Mouse (Mus musculus): Measurements from ENCODE around the gene Acacb.

The Acacb gene

DNA sequence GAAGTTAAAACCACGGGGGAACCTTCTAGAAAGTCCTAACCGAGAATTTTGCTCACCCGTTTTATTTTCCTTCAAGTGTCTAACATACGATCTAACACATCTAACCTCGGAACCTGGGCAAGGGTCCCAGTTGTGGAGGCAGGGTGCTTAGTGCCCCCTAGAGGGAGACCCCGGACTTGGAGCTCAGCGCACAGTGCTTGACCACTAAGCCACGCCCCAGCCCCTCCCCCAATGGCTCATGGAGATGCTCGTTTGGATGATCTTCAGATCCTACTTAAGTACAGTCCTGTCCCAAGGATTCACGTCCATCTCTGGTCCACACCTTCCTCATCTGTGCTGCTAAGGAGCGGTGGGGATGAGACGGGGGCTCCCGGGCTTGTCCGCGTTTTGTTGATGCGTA lies 28.3 kb downstream of the Acacb start:
- no peak for DNase-seq (ENCODE audit: low read depth in 2 of 2, low spot score in 2 of 2)

DNA sequence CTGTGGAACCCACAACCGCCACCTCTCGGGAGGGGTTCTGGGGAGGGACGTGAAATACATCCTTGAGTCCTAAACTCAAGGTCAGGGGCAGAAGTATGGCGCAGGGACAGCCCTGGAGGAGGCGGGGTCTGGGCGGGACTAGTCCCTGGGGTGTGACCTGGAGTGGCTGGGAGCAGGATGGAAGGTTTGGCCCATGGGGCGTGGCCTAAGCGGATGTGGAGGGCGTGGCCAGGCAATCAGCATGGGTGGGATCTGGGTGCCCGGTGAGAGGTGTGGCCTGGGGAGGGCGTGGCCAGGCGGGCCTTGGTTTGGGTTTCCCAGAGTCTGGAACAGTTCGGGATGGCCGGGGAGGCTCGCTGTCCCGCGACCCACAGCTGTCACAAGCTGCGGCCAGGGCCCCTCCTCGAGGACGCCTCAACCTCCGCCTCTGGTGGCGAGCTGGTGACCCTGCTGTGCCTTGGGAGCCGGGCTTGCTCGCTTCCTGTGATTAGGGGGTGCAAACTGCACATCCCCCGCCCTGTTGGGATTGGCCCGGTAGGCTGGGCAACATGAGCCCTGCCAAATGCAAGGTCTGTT lies 29.3 kb downstream of the Acacb start:
- peak in 1 of 2 experiments; percentile 23 for DNase-seq (ENCODE audit: low read depth in 2 of 2, low spot score in 2 of 2)

DNA sequence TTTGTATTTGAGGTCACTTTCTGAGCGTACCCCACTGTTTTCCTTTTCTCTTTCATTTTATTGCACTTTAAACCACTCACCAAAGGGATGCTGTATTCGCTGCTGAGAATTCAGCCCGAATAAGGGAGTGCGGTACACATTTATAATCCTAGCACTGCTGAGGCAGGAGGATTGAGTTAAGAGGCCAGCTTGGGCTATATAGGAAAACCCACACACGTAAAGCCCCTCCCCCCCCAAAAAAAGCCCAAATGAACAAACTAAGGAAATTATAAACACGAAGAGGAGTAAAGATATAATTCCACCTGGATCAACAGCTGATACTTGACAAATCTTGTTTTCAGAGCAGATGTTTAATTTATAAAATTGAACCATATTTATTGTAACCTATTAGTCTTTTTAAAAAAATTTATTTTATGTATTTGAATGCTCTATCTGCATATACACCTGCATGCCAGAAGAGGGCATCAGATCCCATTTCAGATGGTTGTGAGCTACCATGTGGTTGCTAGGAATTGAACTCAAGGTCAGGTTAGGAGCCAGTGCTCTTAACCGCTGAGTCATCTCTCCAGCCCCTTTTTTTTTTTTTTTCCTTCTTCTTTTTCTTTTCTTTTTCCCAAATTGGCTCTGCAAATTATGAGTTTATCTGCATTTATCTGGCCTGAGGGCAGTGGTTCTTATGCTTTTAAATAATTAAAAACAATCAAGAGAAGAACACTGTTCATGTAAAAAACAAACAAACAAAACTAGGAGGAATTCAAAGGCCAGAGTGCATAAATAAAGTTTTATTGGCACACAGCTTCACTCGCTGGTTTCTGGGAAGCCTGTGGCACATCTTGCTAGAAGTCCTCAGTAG lies 30.4 kb downstream of the Acacb start:
- no peak for DNase-seq (ENCODE audit: low read depth in 2 of 2, low spot score in 2 of 2)

DNA sequence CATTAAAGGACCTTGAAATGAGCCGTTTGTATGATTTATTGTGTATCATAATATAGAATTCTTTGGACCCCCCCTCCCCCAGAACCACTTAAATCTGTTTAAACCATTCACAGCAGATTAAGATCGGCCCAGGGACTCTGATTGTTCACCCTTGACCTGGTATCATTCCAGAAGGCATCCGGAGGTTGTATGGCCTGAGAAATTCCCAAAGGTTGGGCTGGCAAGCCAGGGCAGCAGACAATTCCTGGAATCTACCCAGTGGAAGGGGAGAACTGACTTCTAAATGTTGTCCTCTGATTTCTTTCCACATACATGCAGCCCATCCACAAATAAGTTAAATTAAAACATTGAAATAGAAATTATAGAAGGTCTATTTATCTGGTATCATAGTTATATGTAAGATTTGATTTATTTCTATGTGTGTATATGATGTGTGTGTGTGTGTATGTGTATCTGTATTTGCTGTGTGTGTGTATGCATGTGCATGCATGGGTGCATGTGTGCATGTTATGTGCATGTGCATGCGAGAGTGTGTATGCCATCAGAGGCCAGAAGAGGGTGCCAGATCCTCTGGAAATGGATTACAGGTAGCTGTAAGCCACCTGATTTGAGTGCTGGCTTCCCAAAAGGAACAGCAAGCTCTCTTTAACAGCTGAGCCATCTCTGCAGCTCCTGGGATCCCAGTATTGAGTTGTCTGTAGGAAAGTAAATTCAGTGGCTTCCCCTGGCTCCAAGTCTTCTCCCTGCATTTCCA lies 31.8 kb downstream of the Acacb start:
- DNase-seq (ENCODE audit: low read depth in 2 of 2, low spot score in 2 of 2): no peak

DNA sequence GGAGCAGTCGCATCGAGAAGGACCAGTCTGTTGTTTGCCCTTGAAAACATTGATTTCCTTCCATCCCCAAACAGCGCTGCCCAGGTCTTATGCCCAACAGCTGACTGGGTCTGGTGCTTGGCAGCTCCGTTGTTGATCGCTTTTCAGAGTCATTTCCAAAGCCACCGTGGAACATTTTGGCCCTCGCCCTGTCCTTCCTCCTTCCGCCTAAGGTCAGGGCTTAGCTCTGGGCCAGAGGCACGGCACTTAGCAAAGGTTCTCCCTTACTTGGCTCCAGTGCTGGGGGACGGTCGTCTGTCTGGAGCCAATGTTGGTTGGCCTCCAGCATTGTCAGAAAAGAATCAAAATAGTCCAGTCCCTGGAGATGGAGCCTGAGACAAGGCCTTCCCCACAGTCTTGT lies 33.2 kb downstream of the Acacb start:
- no peak for DNase-seq (ENCODE audit: low read depth in 2 of 2, low spot score in 2 of 2)

DNA sequence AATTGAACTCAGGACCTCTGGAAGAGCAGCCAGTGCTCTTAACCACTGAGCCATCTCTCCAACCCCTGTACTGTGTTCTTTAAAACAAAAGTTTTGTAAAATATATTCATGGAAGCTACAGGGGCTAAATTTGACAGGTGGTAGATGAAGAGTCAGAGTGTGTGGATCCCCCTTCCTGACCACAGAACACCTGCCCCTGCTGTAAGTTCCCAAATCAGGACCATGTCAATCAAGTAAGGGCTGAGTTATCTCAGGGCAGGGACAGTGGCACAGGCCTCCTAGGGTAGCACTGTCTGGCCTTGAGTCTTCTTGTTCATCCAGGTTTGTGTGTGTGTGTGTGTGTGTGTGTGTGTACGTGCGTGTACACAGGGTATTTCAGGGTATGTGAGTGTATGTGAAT lies 37.2 kb downstream of the Acacb start:
- no peak for DNase-seq (ENCODE audit: low read depth in 2 of 2, low spot score in 2 of 2)

DNA sequence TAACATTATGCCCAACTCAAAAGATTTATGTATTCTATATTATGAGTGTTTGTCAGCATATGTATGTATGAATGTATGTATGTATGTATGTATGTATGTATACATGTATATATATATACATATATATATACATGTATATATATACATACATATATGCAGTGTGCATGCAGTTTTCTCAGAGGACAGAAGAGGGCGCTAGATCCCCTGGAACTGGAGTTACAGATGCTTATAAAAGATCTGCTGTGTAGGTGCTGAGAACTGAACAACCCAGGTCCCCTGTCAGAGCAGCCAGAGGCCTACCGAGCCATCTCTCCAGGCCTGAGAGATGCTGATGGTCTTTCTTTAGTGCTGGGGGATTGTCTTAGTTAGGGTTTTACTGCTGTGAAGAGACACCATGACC lies 40.8 kb downstream of the Acacb start:
- DNase-seq (ENCODE audit: low read depth in 2 of 2, low spot score in 2 of 2): no peak

DNA sequence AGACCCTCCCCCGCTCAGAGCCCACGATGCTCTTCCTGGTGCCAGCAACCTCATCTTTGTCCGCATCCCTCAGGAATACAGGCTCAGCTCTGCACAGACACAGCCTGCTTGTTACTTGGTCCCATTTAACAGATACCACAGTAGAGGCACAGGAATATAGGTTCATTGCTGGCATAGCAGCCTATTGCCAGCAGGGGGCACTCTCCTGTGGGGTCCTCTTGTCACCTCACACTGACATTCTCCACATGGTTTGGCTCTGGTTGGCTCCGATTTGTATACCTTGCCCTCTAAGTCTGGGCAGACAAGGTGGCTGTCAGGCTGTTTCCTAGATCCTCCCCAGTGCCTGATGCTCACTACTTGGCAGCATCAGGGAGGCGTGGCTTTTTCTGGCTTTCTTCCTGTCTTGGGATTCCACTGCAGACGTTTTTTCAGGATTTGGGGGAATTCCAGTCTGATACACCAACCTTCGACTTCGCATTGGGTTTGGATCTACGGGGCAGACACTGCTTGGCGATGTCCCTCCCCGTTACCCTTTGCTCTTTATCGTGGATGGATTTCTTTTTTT lies 42.6 kb downstream of the Acacb start:
- DNase-seq (ENCODE audit: low read depth in 2 of 2, low spot score in 2 of 2): no peak

DNA sequence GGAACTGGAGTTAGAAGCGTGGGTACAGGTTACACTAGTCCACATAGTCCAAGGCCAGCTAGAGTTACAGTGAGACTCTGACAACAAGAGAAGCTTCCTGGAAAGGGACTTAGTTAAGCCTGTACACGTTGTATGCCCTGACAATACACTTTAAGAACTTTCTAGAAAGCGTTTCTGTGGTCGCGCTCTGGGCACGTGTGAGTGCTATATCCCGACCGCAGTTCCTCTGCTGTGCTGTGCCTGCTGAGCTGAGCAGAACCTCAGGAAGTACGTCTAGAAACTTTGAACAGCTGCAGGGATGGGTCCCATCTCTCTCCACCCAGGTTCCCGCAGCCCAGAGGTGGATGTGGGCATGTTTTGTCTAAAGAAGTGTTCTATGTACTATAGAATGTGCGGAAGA lies 47.8 kb downstream of the Acacb start:
- DNase-seq (ENCODE audit: low read depth in 2 of 2, low spot score in 2 of 2): peak; percentile 35 to 57

DNA sequence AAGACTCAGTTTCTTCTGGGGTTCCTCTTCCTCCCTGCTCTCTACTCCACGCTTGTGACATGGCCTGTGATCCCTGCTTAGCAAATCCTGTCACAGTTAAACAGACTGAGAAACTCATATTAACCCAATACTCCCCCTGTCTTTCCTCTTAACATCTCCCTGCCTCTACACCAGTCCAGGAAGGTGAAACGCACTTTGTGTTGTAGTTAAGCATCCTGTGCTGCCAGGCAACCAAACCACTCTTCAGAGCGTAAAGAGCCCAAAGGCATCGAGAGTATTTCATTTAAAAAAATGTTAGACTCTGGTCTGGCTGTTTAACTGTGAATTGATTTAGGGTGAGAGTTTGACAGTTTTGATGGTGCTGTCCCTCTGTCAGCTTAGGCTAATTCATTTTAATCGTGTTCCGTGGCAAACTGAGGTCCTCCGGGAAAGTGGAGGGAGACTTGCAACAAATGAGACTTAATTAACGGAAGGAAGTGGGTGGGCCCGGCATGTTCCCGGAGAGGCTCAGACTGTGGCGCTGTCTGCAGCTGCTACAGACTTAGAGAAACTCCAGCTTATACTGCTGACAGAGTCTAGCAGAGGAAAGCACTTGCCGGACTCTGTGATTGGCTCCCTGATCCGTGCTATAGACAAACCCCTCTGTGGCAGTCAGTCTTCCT lies 52.9 kb downstream of the Acacb start:
- peak; percentile 19 to 35 for DNase-seq (ENCODE audit: low read depth in 2 of 2, low spot score in 2 of 2)

DNA sequence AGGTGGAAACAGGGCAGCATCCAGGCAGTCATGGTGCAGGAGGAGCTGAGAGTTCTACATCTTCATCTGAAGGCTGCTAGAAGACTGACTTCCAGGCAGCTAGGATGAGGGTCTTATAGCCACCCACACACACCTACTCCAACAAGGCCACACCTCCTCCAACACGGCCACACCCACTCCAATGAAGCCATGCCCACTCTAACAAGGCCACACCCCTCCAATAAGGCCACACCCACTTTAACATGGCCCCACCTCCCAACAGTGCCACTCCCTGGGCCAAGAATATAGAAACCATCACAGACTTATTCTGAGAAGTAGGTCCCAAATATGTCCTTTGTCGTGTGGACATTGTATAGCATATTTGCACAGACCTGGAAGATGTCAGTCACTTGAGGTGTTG lies 59.8 kb downstream of the Acacb start:
- no peak for DNase-seq (ENCODE audit: low read depth in 2 of 2, low spot score in 2 of 2)

DNA sequence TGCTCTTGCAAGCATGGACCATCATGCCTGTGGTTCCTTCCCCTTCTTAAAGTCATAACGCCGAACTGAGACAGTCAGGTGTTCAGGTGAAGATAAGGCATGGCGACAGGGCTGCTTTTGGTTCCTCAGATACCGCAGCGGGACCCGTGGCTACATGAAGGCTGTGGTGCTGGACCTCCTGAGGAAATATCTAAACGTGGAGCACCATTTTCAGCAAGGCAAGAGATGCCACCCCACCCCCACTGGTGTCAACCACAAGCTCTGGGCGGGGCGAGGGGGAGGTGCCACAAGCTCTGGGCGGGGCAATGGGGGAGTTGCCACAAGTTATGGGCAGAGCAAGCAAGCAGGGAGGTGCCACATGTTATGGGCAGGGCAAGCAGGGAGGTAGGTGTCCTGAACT lies 66.8 kb downstream of the Acacb start:
- DNase-seq (ENCODE audit: low read depth in 2 of 2, low spot score in 2 of 2): peak in 1 of 2 experiments; percentile 39

DNA sequence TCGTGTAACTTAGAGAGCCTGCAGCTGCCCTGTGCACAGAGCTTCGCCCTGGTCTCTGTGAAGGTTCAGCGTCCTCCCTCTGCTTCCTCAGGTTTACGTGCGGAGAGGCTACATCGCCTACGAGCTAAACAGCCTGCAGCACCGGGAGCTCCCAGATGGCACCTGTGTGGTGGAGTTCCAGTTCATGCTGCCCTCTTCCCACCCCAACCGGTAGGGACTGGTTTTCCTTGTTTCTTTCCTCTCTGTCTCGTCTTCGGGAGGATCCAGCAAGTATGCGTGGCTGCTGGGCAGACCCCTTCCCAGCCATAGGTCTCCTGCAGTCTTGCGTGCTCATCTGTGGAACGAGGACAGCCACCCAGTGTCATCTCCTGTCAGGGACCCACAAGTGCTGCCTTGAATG lies 72.4 kb downstream of the Acacb start:
- no peak for DNase-seq (ENCODE audit: low read depth in 2 of 2, low spot score in 2 of 2)

DNA sequence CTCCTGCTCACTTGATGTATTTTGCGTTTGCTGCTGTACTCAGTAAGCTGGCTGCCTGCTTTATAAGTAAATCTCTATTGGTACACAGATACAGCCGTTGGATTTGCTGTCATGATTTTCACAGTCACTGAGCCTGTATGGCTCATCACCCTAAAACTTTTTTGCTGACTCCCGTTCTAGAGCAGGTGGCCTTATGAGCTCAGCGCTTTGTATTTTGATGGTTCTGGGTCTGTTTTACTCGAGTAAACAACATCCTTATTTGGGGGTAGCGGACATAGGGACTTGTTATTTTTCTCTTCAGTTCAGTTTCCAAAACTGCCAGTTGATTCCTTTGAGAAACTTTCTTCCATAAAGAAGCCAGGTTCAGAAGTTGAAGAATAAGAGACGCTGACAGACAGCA lies 79.7 kb downstream of the Acacb start:
- no peak for DNase-seq (ENCODE audit: low read depth in 2 of 2, low spot score in 2 of 2)

DNA sequence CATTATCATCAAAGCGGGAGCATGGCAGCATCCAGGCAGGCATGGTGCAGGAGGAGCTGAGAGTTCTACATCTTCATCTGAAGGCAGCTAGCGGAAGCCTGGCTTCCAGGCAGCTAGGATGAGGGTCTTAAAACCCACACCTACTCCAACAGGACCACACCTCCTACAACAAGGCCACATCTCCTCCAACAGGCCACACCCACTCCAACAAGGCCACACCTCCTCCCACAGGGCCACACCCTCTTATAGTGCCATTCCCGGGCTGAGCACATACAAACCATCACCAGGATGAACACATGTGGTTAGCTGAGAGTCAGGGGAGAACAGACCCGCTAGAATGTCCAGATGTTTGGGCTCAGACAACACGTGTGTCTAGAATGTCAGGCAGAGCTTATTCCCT lies 82.6 kb downstream of the Acacb start:
- DNase-seq (ENCODE audit: low read depth in 2 of 2, low spot score in 2 of 2): no peak

DNA sequence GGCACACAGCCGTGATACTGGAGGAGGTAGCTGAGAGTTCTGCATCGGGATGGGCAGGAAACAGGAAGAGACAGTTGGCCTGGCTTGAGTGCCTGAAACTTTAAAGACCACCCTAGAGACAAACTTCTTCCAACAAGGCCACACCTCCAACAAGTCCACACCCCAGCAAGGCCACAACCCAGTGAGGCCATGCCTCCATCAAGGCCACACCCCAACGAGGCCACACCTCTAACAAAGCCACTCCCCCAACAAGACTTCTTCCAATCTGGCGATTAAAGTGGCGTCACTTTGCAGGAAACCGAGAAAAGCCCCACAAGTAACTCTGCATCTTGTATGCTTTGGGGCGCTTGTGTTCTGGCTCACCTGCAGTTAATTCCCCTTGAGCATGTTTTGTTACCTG lies 92.6 kb downstream of the Acacb start:
- DNase-seq (ENCODE audit: low read depth in 2 of 2, low spot score in 2 of 2): no peak

DNA sequence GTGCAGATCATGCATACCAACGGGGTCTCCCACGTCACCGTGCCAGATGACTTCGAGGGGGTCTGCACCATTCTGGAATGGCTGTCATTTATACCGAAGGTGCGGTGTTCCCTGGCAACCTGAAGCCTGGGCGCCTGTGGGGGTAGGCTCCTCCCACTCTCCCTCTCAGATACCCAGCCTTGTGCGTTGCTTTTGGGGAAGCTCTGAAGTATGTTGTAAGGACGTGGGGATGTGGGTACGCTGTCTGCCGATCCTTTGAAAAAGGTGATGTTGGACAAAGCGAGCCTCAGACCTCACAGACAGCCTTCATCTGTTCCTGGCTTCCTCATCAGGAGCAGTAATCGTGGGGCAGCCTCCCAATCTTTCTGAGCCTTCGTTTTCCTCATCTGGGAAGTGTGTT lies 93.4 kb downstream of the Acacb start:
- DNase-seq (ENCODE audit: low read depth in 2 of 2, low spot score in 2 of 2): no peak

DNA sequence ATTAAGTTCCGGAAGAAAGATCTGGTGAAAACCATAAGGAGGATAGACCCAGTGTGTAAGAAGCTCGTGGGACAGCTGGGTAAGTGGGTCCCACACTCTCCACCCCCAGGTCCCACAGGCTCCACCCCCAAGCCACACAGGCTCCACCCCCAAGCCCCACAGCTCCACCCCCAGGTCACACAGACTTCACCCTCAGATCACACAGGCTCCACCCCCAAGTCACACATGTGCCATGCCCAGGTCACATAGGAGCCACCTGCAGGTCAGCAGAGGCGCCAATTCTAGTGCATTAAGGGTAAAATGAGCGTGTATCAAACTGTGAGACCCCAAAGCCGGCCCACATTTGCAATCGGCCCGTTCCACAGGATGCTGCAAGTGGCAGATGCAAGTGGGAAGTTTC lies 100.1 kb downstream of the Acacb start:
- DNase-seq (ENCODE audit: low read depth in 2 of 2, low spot score in 2 of 2): no peak

DNA sequence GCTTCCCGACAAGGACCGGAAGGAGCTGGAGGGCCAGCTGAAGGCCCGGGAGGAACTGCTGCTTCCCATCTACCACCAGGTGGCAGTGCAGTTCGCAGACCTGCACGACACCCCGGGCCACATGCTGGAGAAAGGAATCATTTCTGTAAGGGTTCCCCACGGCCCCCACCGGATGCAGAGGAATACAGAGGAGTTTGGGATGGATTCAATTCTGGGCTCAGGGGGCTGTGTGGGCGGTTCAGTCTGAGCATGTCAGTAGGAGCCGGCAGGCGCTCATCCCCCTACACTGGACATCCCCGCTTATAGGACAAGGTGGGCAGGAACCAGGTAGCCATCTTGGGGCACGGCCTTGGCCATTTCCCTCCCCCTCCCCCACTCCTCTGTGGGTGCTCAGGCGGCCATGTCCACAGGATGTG lies 101.8 kb downstream of the Acacb start:
- DNase-seq (ENCODE audit: low read depth in 2 of 2, low spot score in 2 of 2): peak; percentile 31 to 34

DNA sequence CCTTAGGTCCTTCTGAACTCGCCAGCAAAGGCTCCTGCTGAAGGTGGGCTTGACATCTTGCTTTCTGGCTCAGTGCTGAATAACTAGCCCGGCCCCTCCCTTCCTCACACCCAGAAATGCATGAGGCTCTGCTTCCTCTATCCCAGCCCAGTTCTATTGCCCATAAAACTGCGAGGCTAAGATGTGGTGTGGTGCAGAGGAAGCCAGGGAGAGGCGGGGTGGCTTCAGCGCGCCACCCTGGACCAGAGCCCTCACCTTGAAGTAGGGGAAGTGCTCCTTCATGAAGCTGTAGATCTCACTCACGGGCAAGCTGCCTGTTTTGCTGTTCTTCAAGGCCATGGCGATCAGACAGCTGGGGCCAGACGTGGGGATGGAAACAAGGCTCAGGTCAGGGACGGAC lies 113.2 kb downstream of the Acacb start:
- no peak for DNase-seq (ENCODE audit: low read depth in 2 of 2, low spot score in 2 of 2)

DNA sequence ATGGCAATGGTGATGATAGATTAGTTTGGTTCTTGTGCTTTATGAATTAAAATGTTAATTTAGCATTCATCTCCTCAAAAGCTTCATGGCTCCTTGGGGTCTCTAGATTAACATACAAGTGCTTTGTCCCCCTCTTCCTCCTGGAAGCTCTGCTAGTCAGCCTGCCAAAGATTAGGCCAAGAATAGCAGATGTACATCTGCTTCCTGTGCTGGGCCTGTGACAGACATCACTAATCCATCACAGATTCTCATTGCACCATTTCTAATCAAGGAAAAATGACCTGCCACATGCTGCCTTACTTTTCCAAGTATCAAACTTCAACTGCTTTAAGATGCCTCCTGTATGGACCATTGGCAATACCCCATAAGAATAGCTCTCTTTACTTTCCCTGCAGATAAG lies 115.2 kb downstream of the Acacb start:
- DNase-seq (ENCODE audit: low read depth in 2 of 2, low spot score in 2 of 2): no peak
